Mouse (Mus musculus) liver, adult (tissue): ENCODE results near the gene Rasgef1b.
A peak's percentile ranks its signal among the peaks of the same experiment; 100 is the strongest.

Experiments
- GATA4 ChIP-seq: IDR thresholded peaks from 2 replicates; pipeline ENCODE4 v1.6.1; 2014; ENCODE audit warnings: mild to moderate bottlenecking, low read length; ENCODE audit not compliant: insufficient replicate concordance

Rasgef1b gene

GRCm38 (mm10) chr5:99591348-99591747 lies 137.5 kb downstream of the Rasgef1b start:
- no peak for TF ChIP-seq GATA4

- no peak for TF ChIP-seq GATA4
These were observed 138.3 kb downstream of the Rasgef1b start for GRCm38 (mm10) chr5:99590539-99590938.

- no peak for TF ChIP-seq GATA4
These were observed 140.9 kb downstream of the Rasgef1b start for GRCm38 (mm10) chr5:99587994-99588393.

GRCm38 (mm10) chr5:99587589-99587988 lies 141.3 kb downstream of the Rasgef1b start:
- no peak for TF ChIP-seq GATA4

- no peak for TF ChIP-seq GATA4
These were observed 142.6 kb downstream of the Rasgef1b start for GRCm38 (mm10) chr5:99586287-99586686.

GRCm38 (mm10) chr5:99585166-99585898 lies 143.5 kb downstream of the Rasgef1b start:
- no peak for TF ChIP-seq GATA4

GRCm38 (mm10) chr5:99584266-99584665 lies 144.6 kb downstream of the Rasgef1b start:
- no peak for TF ChIP-seq GATA4

- no peak for TF ChIP-seq GATA4
These were observed 146.8 kb downstream of the Rasgef1b start for GRCm38 (mm10) chr5:99582055-99582454.

GRCm38 (mm10) chr5:99578692-99579091 lies 150.2 kb downstream of the Rasgef1b start:
- no peak for TF ChIP-seq GATA4

- TF ChIP-seq GATA4, result no peak
These were observed 153.0 kb downstream of the Rasgef1b start for GRCm38 (mm10) chr5:99575897-99576296.

GRCm38 (mm10) chr5:99564501-99565323 lies 164.2 kb downstream of the Rasgef1b start:
- no peak for TF ChIP-seq GATA4

- TF ChIP-seq GATA4, result peak; percentile 77; the same call in 1 of the 2 replicates
These were observed 166.8 kb downstream of the Rasgef1b start for GRCm38 (mm10) chr5:99562096-99562495.

- TF ChIP-seq GATA4, result no peak
These were observed 169.1 kb downstream of the Rasgef1b start for GRCm38 (mm10) chr5:99559814-99560213.

GRCm38 (mm10) chr5:99558231-99558630 lies 170.6 kb downstream of the Rasgef1b start:
- TF ChIP-seq GATA4, result no peak

GRCm38 (mm10) chr5:99552645-99553044 lies 176.2 kb downstream of the Rasgef1b start:
- no peak for TF ChIP-seq GATA4

GRCm38 (mm10) chr5:99544664-99545494 lies 184.0 kb downstream of the Rasgef1b start:
- no peak for TF ChIP-seq GATA4
